Mouse (Mus musculus) heart, embryonic 13.5 days (tissue): ENCODE measurements around the gene Dpp6. TPM values are rescaled to one million over a fixed set of nuclear protein-coding genes. Genes with fewer than 3 reads are reported as not detected.

Experiments used
- ATAC-seq: fragments of 200-750 bp; cut with Nextera tagmentation; 2 replicates; pipeline ENCODE4 v1.8.0; 2017; ENCODE audit warnings: moderate TSS enrichment; ENCODE audit not compliant: insufficient number of reproducible peaks, low FRiP score, low TSS enrichment; ENCODE audit errors: extremely low read depth
- H3K27ac ChIP-seq: fragments of 300-500 bp; sonication (generic); replicated peaks from 2 replicates; pipeline ENCODE4 v1.5.1; 2015; ENCODE audit warnings: moderate library complexity, mild to moderate bottlenecking, inconsistent platforms
- H3K27me3 ChIP-seq: fragments of 300-500 bp; sonication (generic); replicated peaks from 2 replicates; pipeline ENCODE4 v1.6.1; 2015; ENCODE audit warnings: mild to moderate bottlenecking, inconsistent platforms
- H3K36me3 ChIP-seq: fragments of 300-500 bp; sonication (generic); 2 replicates; pipeline ENCODE4 v1.6.1; 2015; ENCODE audit warnings: mild to moderate bottlenecking, inconsistent platforms
- H3K4me1 ChIP-seq: fragments of 300-500 bp; sonication (generic); 2 replicates; pipeline ENCODE4 v1.6.1; 2015; ENCODE audit warnings: inconsistent platforms
- H3K4me2 ChIP-seq: fragments of 300-500 bp; sonication (generic); 2 replicates; pipeline ENCODE4 v1.6.1; 2015; ENCODE audit warnings: inconsistent platforms, mild to moderate bottlenecking, moderate library complexity
- H3K4me3 ChIP-seq: fragments of 300-500 bp; sonication (generic); 2 replicates; pipeline ENCODE4 v1.5.1; 2015; ENCODE audit warnings: moderate library complexity, mild to moderate bottlenecking, inconsistent platforms
- H3K9ac ChIP-seq: fragments of 300-500 bp; sonication (generic); 2 replicates; pipeline ENCODE4 v1.6.1; 2015; ENCODE audit warnings: inconsistent platforms, mild to moderate bottlenecking, moderate library complexity
- H3K9me3 ChIP-seq: fragments of 300-500 bp; sonication (generic); 2 replicates; pipeline ENCODE4 v1.6.1; 2016; ENCODE audit warnings: inconsistent platforms
- WGBS: fragments of 180-500 bp; shearing (Covaris S2); methylation state at CpG from one replicate; pipeline ENCODE4 v1.1.7; 2015; ENCODE audit warnings: mixed read lengths; 5-methylcytosine and 5-hydroxymethylcytosine counted together
- polyA plus RNA-seq: library from polyadenylated mRNA; unstranded; fragments of >200 nt; fragmentation: Nextera tagmentation; extraction: Ambion mirVana; gene quantifications from 2 replicates; pipeline ENCODE4 v1.2.1, GENCODE M21; 2015

Gene Dpp6
- polyA plus RNA-seq, 1 experiment from 2014 or later, result 0.52 TPM

GRCm38 (mm10) chr5:27292236-27292635 lies 475.2 kb downstream of the Dpp6 start:
- Histone ChIP-seq H3K4me2 (no peak overlapping the region), H3K27me3 (no peaks in the 10 kb centered on the region), H3K27ac (no peak overlapping the region), H3K4me3 (no peak overlapping the region), H3K9me3 (no peaks in the 10 kb centered on the region), H3K9ac (no peak overlapping the region), H3K36me3 (no peaks in the 10 kb centered on the region), H3K4me1 (no peaks in the 10 kb centered on the region)
- WGBS, result 80% methylated on average over 7 of the region's 7 CpGs
- no peak for ATAC-seq

- H3K9ac ChIP-seq, result no peak overlapping the region
- WGBS, result 76% methylated on average over 2 of the region's 2 CpGs
- no peaks in the 10 kb centered on the region for H3K4me1 ChIP-seq
- H3K27ac ChIP-seq, result no peak overlapping the region
- H3K4me2 ChIP-seq, result no peak overlapping the region
- H3K36me3 ChIP-seq, result no peaks in the 10 kb centered on the region
- no peak overlapping the region for H3K4me3 ChIP-seq
- no peak for ATAC-seq
- no peaks in the 10 kb centered on the region for H3K27me3 ChIP-seq
- H3K9me3 ChIP-seq, result no peaks in the 10 kb centered on the region
Observed at GRCm38 (mm10) chr5:27304115-27304514, 487.1 kb downstream of the Dpp6 start.

GRCm38 (mm10) chr5:27306497-27307152 lies 489.6 kb downstream of the Dpp6 start:
- ATAC-seq, result no peak
- WGBS, result 65% methylated on average over 4 of the region's 4 CpGs
- H3K36me3 ChIP-seq, result no peaks in the 10 kb centered on the region

GRCm38 (mm10) chr5:27310217-27310616 lies 493.2 kb downstream of the Dpp6 start:
- Histone ChIP-seq H3K9me3 (no peaks in the 10 kb centered on the region), H3K4me1 (no peaks in the 10 kb centered on the region), H3K36me3 (no peaks in the 10 kb centered on the region), H3K27me3 (no peaks in the 10 kb centered on the region), H3K4me3 (no peak overlapping the region), H3K9ac (no peak overlapping the region), H3K4me2 (no peak overlapping the region), H3K27ac (no peak overlapping the region)
- ATAC-seq, result no peak
- 75% methylated on average over 2 of the region's 2 CpGs for WGBS

More at GRCm38 (mm10) chr5:27306497-27307152, 489.6 kb downstream of the Dpp6 start:
- Histone ChIP-seq H3K4me2 (no peak overlapping the region), H3K27ac (no peak overlapping the region), H3K9me3 (no peaks in the 10 kb centered on the region), H3K4me3 (no peak overlapping the region), H3K9ac (no peak overlapping the region), H3K4me1 (no peaks in the 10 kb centered on the region), H3K27me3 (no peaks in the 10 kb centered on the region)

- Histone ChIP-seq H3K27ac (no peak overlapping the region), H3K9me3 (no peaks in the 10 kb centered on the region), H3K27me3 (no peaks in the 10 kb centered on the region), H3K4me1 (no peaks in the 10 kb centered on the region), H3K36me3 (no peaks in the 10 kb centered on the region), H3K4me2 (no peak overlapping the region), H3K9ac (no peak overlapping the region), H3K4me3 (no peak overlapping the region)
- WGBS, result 43% methylated on average over 1 of the region's 1 CpGs
- ATAC-seq, result no peak
Observed at GRCm38 (mm10) chr5:27316674-27317073, 499.7 kb downstream of the Dpp6 start.

GRCm38 (mm10) chr5:27317264-27317663 lies 500.3 kb downstream of the Dpp6 start:
- H3K9ac ChIP-seq, result no peak overlapping the region
- no peak overlapping the region for H3K4me2 ChIP-seq
- H3K9me3 ChIP-seq, result no peaks in the 10 kb centered on the region
- no peaks in the 10 kb centered on the region for H3K27me3 ChIP-seq
- H3K4me3 ChIP-seq, result no peak overlapping the region
- no peak for ATAC-seq
- no peak overlapping the region for H3K27ac ChIP-seq
- H3K4me1 ChIP-seq, result no peaks in the 10 kb centered on the region
- H3K36me3 ChIP-seq, result no peaks in the 10 kb centered on the region

GRCm38 (mm10) chr5:27317832-27318231 lies 500.8 kb downstream of the Dpp6 start:
- Histone ChIP-seq H3K9ac (no peak overlapping the region), H3K36me3 (no peaks in the 10 kb centered on the region), H3K4me1 (no peaks in the 10 kb centered on the region), H3K9me3 (no peaks in the 10 kb centered on the region), H3K4me2 (no peak overlapping the region), H3K4me3 (no peak overlapping the region), H3K27ac (no peak overlapping the region), H3K27me3 (no peaks in the 10 kb centered on the region)
- 81% methylated on average over 1 of the region's 1 CpGs for WGBS
- no peak for ATAC-seq

- no peak for ATAC-seq
- 69% methylated on average over 4 of the region's 4 CpGs for WGBS
- H3K9me3 ChIP-seq, result no peaks in the 10 kb centered on the region
- H3K9ac ChIP-seq, result no peak overlapping the region
- no peak overlapping the region for H3K4me3 ChIP-seq
- no peaks in the 10 kb centered on the region for H3K36me3 ChIP-seq
- H3K4me2 ChIP-seq, result no peak overlapping the region
- no peaks in the 10 kb centered on the region for H3K27me3 ChIP-seq
- no peak overlapping the region for H3K27ac ChIP-seq
- H3K4me1 ChIP-seq, result no peaks in the 10 kb centered on the region
Observed at GRCm38 (mm10) chr5:27319731-27320130, 502.7 kb downstream of the Dpp6 start.

- Histone ChIP-seq H3K9me3 (no peaks in the 10 kb centered on the region), H3K4me2 (no peak overlapping the region), H3K9ac (no peak overlapping the region), H3K27ac (no peak overlapping the region), H3K4me1 (no peaks in the 10 kb centered on the region), H3K4me3 (no peak overlapping the region), H3K27me3 (no peaks in the 10 kb centered on the region), H3K36me3 (no peaks in the 10 kb centered on the region)
- WGBS, result 70% methylated on average over 3 of the region's 3 CpGs
- no peak for ATAC-seq
Observed at GRCm38 (mm10) chr5:27322895-27323792, 506.1 kb downstream of the Dpp6 start.

- Histone ChIP-seq H3K27me3 (no peaks in the 10 kb centered on the region), H3K4me2 (no peak overlapping the region), H3K36me3 (no peaks in the 10 kb centered on the region), H3K4me1 (no peaks in the 10 kb centered on the region), H3K27ac (no peak overlapping the region), H3K4me3 (no peak overlapping the region), H3K9me3 (no peaks in the 10 kb centered on the region), H3K9ac (no peak overlapping the region)
- WGBS, result 52% methylated on average over 3 of the region's 3 CpGs
- no peak for ATAC-seq
Observed at GRCm38 (mm10) chr5:27324346-27324928, 507.4 kb downstream of the Dpp6 start.

GRCm38 (mm10) chr5:27336698-27337097 lies 519.7 kb downstream of the Dpp6 start:
- Histone ChIP-seq H3K9ac (no peak overlapping the region), H3K4me2 (no peak overlapping the region), H3K36me3 (no peaks in the 10 kb centered on the region), H3K27ac (no peak overlapping the region), H3K27me3 (no peaks in the 10 kb centered on the region), H3K4me1 (no peaks in the 10 kb centered on the region), H3K9me3 (no peaks in the 10 kb centered on the region), H3K4me3 (no peak overlapping the region)
- no peak for ATAC-seq
- WGBS, result 34% methylated on average over 2 of the region's 2 CpGs
